In the genomic region with DNA sequence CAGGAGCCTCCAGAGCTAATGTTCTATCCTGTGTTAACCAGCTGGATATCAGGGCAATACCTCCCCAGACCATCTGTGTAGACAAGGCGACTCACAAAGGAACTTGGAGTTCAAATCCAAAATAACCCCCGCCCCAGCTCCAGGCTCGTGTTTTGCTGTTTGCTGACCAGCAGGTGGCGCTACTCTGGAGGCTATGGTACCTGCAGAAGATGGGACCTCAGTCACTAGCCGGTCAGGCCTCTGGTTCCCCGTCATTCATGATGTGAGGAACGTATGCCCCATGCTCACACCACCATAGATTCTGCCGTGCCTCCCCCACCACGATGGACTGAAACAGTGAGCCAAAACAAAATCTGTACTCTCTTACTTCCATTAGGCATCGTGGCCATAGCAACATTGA, we compare ENCODE assay signal across 9 mouse cellular contexts. TPM values are rescaled to one million over a fixed set of nuclear protein-coding genes. Genes with fewer than 3 reads are reported as not detected.
A peak's percentile ranks its signal among the peaks of the same experiment; 100 is the strongest.
DNase-seq lines count a peak whose midpoint lies in the region; ATAC-seq and TF ChIP-seq lines count a peak whose summit lies in the region.
"Had no signal": no experiment of that assay in that cellular context is flagged by ENCODE, and none has a peak within 500 bp of the region (broad histone marks: within the 10 kb centered on the region; RNA-seq: fewer than 3 reads in every experiment).

No protein-coding gene starts in this region.

- intact Hi-C loops in left cerebral cortex, adult 2 months (cut with DNase I), result loop anchor here (10.0 kb wide), 1 partner anchor 325 kb away; no protein-coding TSS in a partner anchor
- intact Hi-C loops in gastrocnemius, postnatal 14 days (cut with DNase I; ENCODE audit: low total_unique reads), result no loop called here

- peak; percentile 36 for TF ChIP-seq CTCF in left cerebral cortex, adult 2 months (IDR thresholded peaks at IDR 0.05)

- H3K4me3 ChIP-seq in left cerebral cortex, adult 2 months, result no peak overlapping the region
- H3K4me3 ChIP-seq: stomach, embryonic 15.5 days had no signal

- no peak overlapping the region for H3K27ac ChIP-seq in left cerebral cortex, adult 2 months
- H3K27ac ChIP-seq: stomach, embryonic 15.5 days had no signal

- ATAC-seq in CD4-positive, CD25-positive, alpha-beta regulatory T cell, adult 4 months, result no peak

- DNase-seq in CD4-positive, CD25-positive, alpha-beta regulatory T cell, adult 2 months (ENCODE audit: low read depth, low spot score), result peak; percentile 30
- DNase-seq in left cerebral cortex, adult 2 months (ENCODE audit: extremely low spot score in 1 of 2, low spot score in 2 of 2), result no peak
- no peak for DNase-seq in left cerebral cortex, adult 18-20 months (ENCODE audit: low spot score in 2 of 2)
- DNase-seq in gastrocnemius, postnatal 14 days, result peak; percentile 21
- DNase-seq in testis, postnatal 14 days (ENCODE audit: low spot score), result peak; percentile 62
- DNase-seq in spleen, postnatal 36 days (ENCODE audit: low spot score in 2 of 2), result no peak
- no peak for DNase-seq in urinary bladder, postnatal 25 days (ENCODE audit: low spot score)

RNA-seq across cellular contexts. Expression of a gene that starts 37.1 kb away (rescaled TPM):
- polyA plus RNA-seq in CD4-positive, CD25-positive, alpha-beta regulatory T cell, adult 4 months (2017; shearing (Covaris generic)), result under 1 TPM in 1 of 2 experiments, not detected in 1; 0.15 TPM
- total RNA-seq in left cerebral cortex, adult 2 months (2021), result 10 to 100 TPM; 20.9 to 22.0 TPM
- 10 to 100 TPM; 22.4 to 27.9 TPM for total RNA-seq in left cerebral cortex, adult 18-20 months (2021)
- under 1 TPM; 0.13 to 0.66 TPM for total RNA-seq in gastrocnemius, postnatal 14 days (2021)

Comparison
In these comparisons a context has a peak if more than half of its experiments do, and no peak if none do; other contexts are left out.
1. DNase-seq: peak in CD4-positive, CD25-positive, alpha-beta regulatory T cell, adult 2 months (single experiment), gastrocnemius, postnatal 14 days (single experiment) and testis, postnatal 14 days (single experiment); none in left cerebral cortex, adult 2 months (0 of 2), left cerebral cortex, adult 18-20 months (0 of 2), spleen, postnatal 36 days (0 of 2) and urinary bladder, postnatal 25 days (single experiment).
2. RNA of a gene that starts 37.1 kb away (total RNA-seq): 22.4 to 27.9 TPM in left cerebral cortex, adult 18-20 months and 20.9 to 22.0 TPM in left cerebral cortex, adult 2 months; 0.13 to 0.66 TPM in gastrocnemius, postnatal 14 days; every median in the first group is over 10 times any median in the second.